Mouse (Mus musculus) splenic B cell, adult 2 months (primary cell): Measurements from ENCODE around the gene Utp4.
"Not testable (repeated sequence)": the region's sequence is repeated elsewhere in the genome, so short reads cannot be mapped to it uniquely, and the experiment has no call there.

Source experiments
- DNase-seq: peaks from one replicate; pipeline ENCODE4 v3.0.0-alpha.2; 2011; ENCODE audit warnings: low read depth, low spot score
- H3K27me3 ChIP-seq: 2 replicates; pipeline ENCODE4 v1.6.1; 2012; ENCODE audit warnings: mild to moderate bottlenecking, low read length, moderate library complexity, mixed read lengths; ENCODE audit not compliant: control insufficient read depth, poor library complexity, insufficient read depth, severe bottlenecking
- H3K36me3 ChIP-seq: 2 replicates; pipeline ENCODE4 v1.6.1; 2012; ENCODE audit warnings: mild to moderate bottlenecking, low read length, moderate library complexity, mixed read lengths; ENCODE audit not compliant: control insufficient read depth, poor library complexity, insufficient read depth, severe bottlenecking

Utp4 gene

GRCm38 (mm10) chr8:106893481-106894156 is at the start of gene Utp4:
Utp4 (plus strand) TSS chr8:106893636.
- Histone ChIP-seq H3K36me3 (no peaks in the 10 kb centered on the region), H3K27me3 (no peaks in the 10 kb centered on the region)
- peak; percentile 93 for DNase-seq

GRCm38 (mm10) chr8:106850034-106850433 is 43.4 kb upstream of the Utp4 start:
- no peak for DNase-seq
- H3K27me3 ChIP-seq, result no peaks in the 10 kb centered on the region
- H3K36me3 ChIP-seq, result no peaks in the 10 kb centered on the region

- H3K36me3 ChIP-seq, result no peaks in the 10 kb centered on the region
- no peak for DNase-seq
- no peaks in the 10 kb centered on the region for H3K27me3 ChIP-seq
These were observed 38.7 kb upstream of the Utp4 start for GRCm38 (mm10) chr8:106854534-106855241.

- Histone ChIP-seq H3K36me3 (no peaks in the 10 kb centered on the region), H3K27me3 (no peaks in the 10 kb centered on the region)
- DNase-seq, result no peak
These were observed 38.2 kb upstream of the Utp4 start for GRCm38 (mm10) chr8:106855242-106855562.

GRCm38 (mm10) chr8:106862845-106863244 is 30.6 kb upstream of the Utp4 start:
- Histone ChIP-seq H3K36me3 (no peaks in the 10 kb centered on the region), H3K27me3 (no peaks in the 10 kb centered on the region)
- DNase-seq, result no peak

GRCm38 (mm10) chr8:106865354-106865753 is 28.1 kb upstream of the Utp4 start:
- no peaks in the 10 kb centered on the region for H3K27me3 ChIP-seq
- no peak for DNase-seq
- H3K36me3 ChIP-seq, result no peaks in the 10 kb centered on the region

- H3K36me3 ChIP-seq, result no peaks in the 10 kb centered on the region
- no peak for DNase-seq
These were observed 23.4 kb upstream of the Utp4 start, which contains the start of gene Has3 for GRCm38 (mm10) chr8:106870051-106870450. Has3 (plus strand) TSS chr8:106870242.

GRCm38 (mm10) chr8:106870537-106871327 is 22.7 kb upstream of the Utp4 start:
- DNase-seq, result peak; percentile 21
- no peaks in the 10 kb centered on the region for H3K27me3 ChIP-seq
- no peaks in the 10 kb centered on the region for H3K36me3 ChIP-seq

More at GRCm38 (mm10) chr8:106870051-106870450, 23.4 kb upstream of the Utp4 start, which contains the start of gene Has3:
- no peaks in the 10 kb centered on the region for H3K27me3 ChIP-seq

- H3K27me3 ChIP-seq, result no peaks in the 10 kb centered on the region
- no peak for DNase-seq
- H3K36me3 ChIP-seq, result no peaks in the 10 kb centered on the region
These were observed 22.0 kb upstream of the Utp4 start for GRCm38 (mm10) chr8:106871328-106871926.

- H3K27me3 ChIP-seq, result no peaks in the 10 kb centered on the region
- H3K36me3 ChIP-seq, result no peaks in the 10 kb centered on the region
- no peak for DNase-seq
These were observed 21.5 kb upstream of the Utp4 start for GRCm38 (mm10) chr8:106871931-106872371.

- Histone ChIP-seq H3K27me3 (no peaks in the 10 kb centered on the region), H3K36me3 (no peaks in the 10 kb centered on the region)
- DNase-seq, result no peak
These were observed 20.9 kb upstream of the Utp4 start for GRCm38 (mm10) chr8:106872454-106873034.

GRCm38 (mm10) chr8:106880121-106880707 is 13.2 kb upstream of the Utp4 start:
- no peak for DNase-seq
- Histone ChIP-seq H3K36me3 (peaks cover 2% of the 10 kb centered on the region), H3K27me3 (no peaks in the 10 kb centered on the region)

- H3K36me3 ChIP-seq, DNase-seq, H3K27me3 ChIP-seq: not testable (repeated sequence)
These were observed 9.3 kb upstream of the Utp4 start for GRCm38 (mm10) chr8:106884094-106884493.

GRCm38 (mm10) chr8:106884826-106885400 is 8.5 kb upstream of the Utp4 start:
- H3K27me3 ChIP-seq, DNase-seq: not testable (repeated sequence)

More at GRCm38 (mm10) chr8:106884826-106885400, 8.5 kb upstream of the Utp4 start:
- H3K36me3 ChIP-seq, result not testable (repeated sequence)
